Mouse (Mus musculus) hematopoietic stem cell, adult 5-6 weeks (primary cell): ENCODE data around the gene Stat6. TPM values are rescaled to one million over a fixed set of nuclear protein-coding genes. Genes with fewer than 3 reads are reported as not detected.

Experiments
- ATAC-seq, 2 experiments: fragments of 125-278 bp in 1 of 2; replicated peaks in 1 of 2; 2 replicates each; pipeline ENCODE4 v1.8.0; 2016 to 2017; ENCODE audit warnings: inconsistent platforms in 2 of 2, mild to moderate bottlenecking in 2 of 2, moderate number of reproducible peaks in 2 of 2, low read depth in 1 of 2, moderate TSS enrichment in 1 of 2; ENCODE audit not compliant: low FRiP score in 2 of 2, poor library complexity in 2 of 2, severe bottlenecking in 2 of 2, insufficient read depth in 1 of 2, low TSS enrichment in 1 of 2
- total RNA-seq: library from RNA; stranded (forward); fragments of 172-1452, 232-1000 nt; gene quantifications from 2 replicates; pipeline ENCODE4 v1.2.3, GENCODE M21; 2017

Gene Stat6
- total RNA-seq, 1 experiment from 2014 or later, result 49.8 TPM

GRCm38 (mm10) chr10:127679208-127679607 is 36.4 kb downstream of the Stat6 start:
- no peak for ATAC-seq

GRCm38 (mm10) chr10:127679881-127680280 is 37.1 kb downstream of the Stat6 start:
- ATAC-seq, result no peak

GRCm38 (mm10) chr10:127682886-127683285 is 40.1 kb downstream of the Stat6 start:
- no peak for ATAC-seq

GRCm38 (mm10) chr10:127691053-127691452 is 48.3 kb downstream of the Stat6 start:
- ATAC-seq, result no peak

- peak; percentile 62 to 73; a peak in 3 of 4 replicates for ATAC-seq
Observed at GRCm38 (mm10) chr10:127694636-127695035, 51.9 kb downstream of the Stat6 start.

- no peak for ATAC-seq
Observed at GRCm38 (mm10) chr10:127695775-127696174, 53.0 kb downstream of the Stat6 start.

GRCm38 (mm10) chr10:127698966-127699365 is 56.2 kb downstream of the Stat6 start:
- ATAC-seq, result no peak

- no peak for ATAC-seq
Observed at GRCm38 (mm10) chr10:127703299-127703698, 60.5 kb downstream of the Stat6 start.

- ATAC-seq, result no peak
Observed at GRCm38 (mm10) chr10:127704293-127704692, 61.5 kb downstream of the Stat6 start.

- no peak for ATAC-seq
Observed at GRCm38 (mm10) chr10:127704766-127705220, 62.0 kb downstream of the Stat6 start, which contains the start of gene Myo1a. Gene Myo1a, plus strand, starts transcription at chr10:127705170.

- ATAC-seq, result no peak
Observed at GRCm38 (mm10) chr10:127705783-127706182, 63.0 kb downstream of the Stat6 start.

GRCm38 (mm10) chr10:127707721-127708120 is 64.9 kb downstream of the Stat6 start:
- no peak for ATAC-seq

- no peak for ATAC-seq
Observed at GRCm38 (mm10) chr10:127708850-127709370, 66.1 kb downstream of the Stat6 start.

GRCm38 (mm10) chr10:127710331-127710730 is 67.5 kb downstream of the Stat6 start:
- ATAC-seq, result no peak

Other genes starting within 250 kb of the Stat6 start
- gene Stac3, start 141.3 kb upstream of the Stat6 start, total RNA-seq, result 1.6 TPM in 1 of 2 replicates, not detected in the other
- not detected in 2 replicates for gene Ndufa4l2, start 128.0 kb upstream of the Stat6 start, total RNA-seq
- gene Shmt2, start 120.5 kb upstream of the Stat6 start, total RNA-seq, result 72.9 and 77.9 TPM in 2 replicates
- gene Nxph4, start 108.4 kb upstream of the Stat6 start, total RNA-seq, result 0.31 TPM in 1 of 2 replicates, not detected in the other
- gene Lrp1, start 21.8 kb upstream of the Stat6 start, total RNA-seq, result 1.2 and 8.6 TPM in 2 replicates
- gene Nemp1, start 23.9 kb downstream of the Stat6 start, total RNA-seq, result 41.8 and 43.0 TPM in 2 replicates
- 17.9 and 26.7 TPM in 2 replicates for gene Nab2, start 25.6 kb downstream of the Stat6 start, total RNA-seq
- gene Myo1a, start 62.2 kb downstream of the Stat6 start, total RNA-seq, result not detected in 2 replicates
- gene Tac2, start 81.5 kb downstream of the Stat6 start, total RNA-seq, result not detected in 2 replicates
- gene Zbtb39, start 96.6 kb downstream of the Stat6 start, total RNA-seq, result 5.5 and 6.8 TPM in 2 replicates
- gene Gpr182, start 108.7 kb downstream of the Stat6 start, total RNA-seq, result not detected in 2 replicates
- not detected in 2 replicates for gene Rdh1, start 116.7 kb downstream of the Stat6 start, total RNA-seq
- not detected in 2 replicates for gene Rdh16f1, start 116.8 kb downstream of the Stat6 start, total RNA-seq
- gene Rdh9, start 133.4 kb downstream of the Stat6 start, total RNA-seq, result 0.20 TPM in 1 of 2 replicates, not detected in the other
- gene Rdh16, start 158.2 kb downstream of the Stat6 start, total RNA-seq, result not detected in 2 replicates
- gene Rdh19, start 206.9 kb downstream of the Stat6 start, total RNA-seq, result not detected in 2 replicates
- not detected in 2 replicates for gene Rdh16f2, start 223.5 kb downstream of the Stat6 start, total RNA-seq
- gene Rdh7, start 245.8 kb downstream of the Stat6 start, total RNA-seq, result not detected in 2 replicates